Mouse (Mus musculus) R1 (cell line): ENCODE data around the gene St8sia6.
"Not testable (repeated sequence)": the region's sequence is repeated elsewhere in the genome, so short reads cannot be mapped to it uniquely, and the experiment has no call there.

Source experiments
- DNase-seq: peaks from one replicate; pipeline ENCODE4 v3.0.0-alpha.2; 2018; ENCODE audit warnings: low read depth, low spot score

St8sia6 gene

DNA sequence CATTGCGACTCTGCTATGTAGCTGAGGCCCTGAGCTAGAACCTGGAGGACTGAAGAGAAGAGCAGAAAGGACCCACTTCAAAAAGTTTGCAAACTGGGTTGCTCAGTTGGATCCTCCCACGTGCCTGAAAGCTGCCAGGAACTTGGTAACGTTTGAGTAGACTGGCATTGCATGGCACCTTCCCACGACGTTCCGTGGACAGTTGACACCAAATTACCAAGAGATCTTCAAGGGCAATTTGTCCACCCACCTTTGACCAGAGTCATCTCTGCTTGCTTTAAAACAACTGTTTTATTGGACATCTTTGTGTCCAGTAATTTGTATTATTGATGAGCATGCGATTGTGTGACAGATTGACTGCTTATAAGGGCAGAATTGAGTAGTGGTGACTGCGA, at the start of gene St8sia6:
Gene St8sia6, minus strand, starts transcription at position 96 of the 395 bp plus-strand sequence.
- peak; percentile 6 for DNase-seq

DNA sequence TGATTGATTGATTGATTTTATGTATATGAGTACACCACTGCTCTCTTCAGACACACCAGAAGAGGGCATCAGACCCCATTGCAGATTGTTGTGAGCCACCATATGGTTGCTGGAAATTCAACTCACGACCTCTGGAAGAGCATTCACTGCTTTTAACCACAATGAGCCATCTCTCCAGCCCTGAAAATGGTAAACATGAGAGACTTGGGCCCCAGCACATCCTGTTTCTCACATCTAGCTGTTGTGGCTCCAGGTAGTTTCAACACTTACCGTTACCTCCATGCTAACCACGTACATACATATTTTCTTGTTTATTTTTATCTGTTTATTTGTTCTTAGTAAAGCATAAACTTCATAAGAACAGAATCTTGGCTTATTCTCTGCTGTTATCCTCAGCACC, 42.4 kb upstream of the St8sia6 start:
- no peak for DNase-seq

DNA sequence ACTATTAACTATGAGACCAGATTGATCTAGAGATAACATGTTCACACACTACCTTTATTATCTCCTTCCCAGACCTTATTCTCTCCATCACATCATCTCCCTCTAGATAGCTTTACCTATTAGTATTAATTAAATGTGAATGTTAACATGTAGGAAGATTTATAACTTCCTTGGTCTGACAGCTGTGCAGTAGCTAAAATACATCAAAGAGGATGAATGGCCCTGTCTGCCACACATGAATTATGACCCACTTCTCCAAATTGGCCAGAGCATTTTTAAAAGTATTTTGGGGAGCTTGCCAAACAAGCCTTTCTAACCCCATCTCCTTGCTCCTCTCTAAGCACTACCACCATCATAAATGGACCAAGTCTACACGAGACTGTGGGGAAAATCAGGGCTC, 41.1 kb upstream of the St8sia6 start:
- DNase-seq, result no peak

DNA sequence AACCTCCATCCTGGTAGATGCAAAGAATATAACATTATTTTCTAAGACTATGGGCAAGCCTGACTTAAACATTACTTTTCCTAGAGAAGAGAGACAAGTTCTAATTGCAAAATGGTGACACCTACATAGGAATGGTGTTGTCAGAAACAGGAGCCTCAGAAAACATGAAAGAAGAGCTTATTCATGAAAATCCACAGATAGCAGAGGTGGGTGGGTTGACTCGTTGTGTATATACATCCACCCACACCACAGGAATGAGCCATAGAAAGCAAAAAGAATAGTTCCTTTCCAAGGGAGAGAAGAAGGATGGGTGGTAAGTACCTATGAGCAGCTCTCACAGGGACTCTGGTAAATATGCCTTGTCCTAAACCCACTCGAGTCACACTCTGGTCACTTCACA, 22.8 kb upstream of the St8sia6 start:
- no peak for DNase-seq

DNA sequence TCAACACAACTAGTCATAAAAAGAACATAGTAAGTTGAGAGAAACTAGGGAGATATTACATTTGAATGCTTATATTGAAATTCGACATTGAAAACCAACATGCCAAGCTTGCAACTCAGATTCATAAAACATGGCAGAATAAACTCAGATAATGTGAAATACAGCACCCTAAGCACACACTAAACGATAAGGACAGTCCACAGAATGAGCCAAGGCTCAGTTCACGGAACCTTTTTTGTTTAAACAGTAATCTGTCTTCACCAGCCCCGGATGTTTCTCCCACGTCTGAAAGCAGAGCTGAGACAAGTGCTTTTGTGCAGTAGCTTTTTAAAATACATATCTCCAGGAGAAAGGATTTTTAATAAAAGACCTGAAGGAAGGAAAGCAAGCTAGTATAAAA, 14.7 kb upstream of the St8sia6 start:
- DNase-seq, result no peak

DNA sequence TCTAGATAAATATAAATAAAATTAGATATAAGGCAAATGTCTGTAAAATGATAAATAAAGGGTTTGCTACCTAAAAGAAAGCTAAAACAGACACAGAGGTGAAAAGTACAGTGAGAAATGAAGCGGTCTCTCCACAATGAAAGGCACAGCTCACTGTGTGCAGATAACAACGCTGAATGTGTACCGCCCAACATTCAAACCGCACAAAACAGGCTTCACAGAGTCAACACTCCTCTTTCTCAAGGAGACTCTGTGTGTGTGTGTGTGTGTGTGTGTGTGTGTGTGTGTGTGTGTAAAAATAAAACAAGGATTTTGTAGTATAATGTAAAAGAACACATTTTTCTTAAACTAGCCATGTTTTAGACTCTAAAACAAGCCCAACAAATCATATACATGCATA, 14.1 kb upstream of the St8sia6 start:
- no peak for DNase-seq

DNA sequence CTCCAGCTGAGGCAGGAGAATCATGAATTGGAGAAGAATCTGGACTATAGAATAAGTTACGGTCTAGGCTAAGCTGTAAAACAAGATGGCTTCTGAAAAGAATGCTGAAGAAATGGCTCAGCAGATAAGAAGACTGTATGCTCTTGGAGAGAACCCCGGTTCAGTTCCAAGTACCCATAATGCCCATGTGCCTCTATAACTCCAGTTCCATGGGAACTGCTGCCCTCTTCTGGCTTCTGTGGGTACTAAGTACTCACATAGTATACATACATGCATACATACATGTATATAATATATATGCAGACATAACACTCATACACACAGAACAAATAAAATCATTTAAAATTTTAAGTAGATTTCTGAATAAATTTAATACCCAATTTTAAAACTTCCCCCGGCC, 12.3 kb upstream of the St8sia6 start:
- DNase-seq, result peak; percentile 81

DNA sequence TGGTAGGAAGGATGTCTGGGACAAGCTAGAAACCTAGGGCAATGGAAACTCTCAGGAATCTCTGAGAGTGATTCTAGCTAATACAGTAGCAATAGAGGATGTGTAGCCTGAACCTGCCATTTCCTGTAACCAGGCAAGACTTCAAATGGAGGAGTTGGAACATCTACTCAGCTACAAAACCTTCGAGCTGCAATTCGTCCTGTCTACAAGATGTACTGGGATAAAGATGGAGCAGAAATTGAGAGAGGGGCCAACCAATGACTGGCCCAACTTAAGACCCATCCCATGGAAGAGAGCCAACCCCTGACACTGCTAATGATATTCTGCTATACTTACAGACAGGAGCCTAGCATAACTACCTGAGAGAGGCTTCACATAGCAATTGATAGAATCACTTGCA, 6.8 kb upstream of the St8sia6 start:
- no peak for DNase-seq

DNA sequence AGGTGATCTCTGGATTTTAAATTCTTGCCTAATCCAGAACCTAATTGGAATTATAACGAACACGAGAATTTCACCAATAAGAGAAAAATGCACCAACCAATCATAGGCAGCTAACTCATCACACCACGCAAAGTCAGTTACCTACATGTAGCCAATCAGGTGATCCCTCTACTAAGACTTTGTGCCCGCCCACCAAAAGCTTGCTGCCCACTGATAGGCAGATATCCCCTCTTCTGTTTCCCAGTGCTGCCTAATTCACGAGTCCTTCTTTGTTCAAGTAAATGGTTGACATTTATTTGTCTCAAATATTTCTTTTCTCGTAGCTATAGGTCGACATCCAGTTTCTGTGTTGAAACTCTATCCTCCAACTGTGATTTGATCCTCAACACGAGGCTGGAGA, 582 bp upstream of the St8sia6 start:
- peak; percentile 64 for DNase-seq

DNA sequence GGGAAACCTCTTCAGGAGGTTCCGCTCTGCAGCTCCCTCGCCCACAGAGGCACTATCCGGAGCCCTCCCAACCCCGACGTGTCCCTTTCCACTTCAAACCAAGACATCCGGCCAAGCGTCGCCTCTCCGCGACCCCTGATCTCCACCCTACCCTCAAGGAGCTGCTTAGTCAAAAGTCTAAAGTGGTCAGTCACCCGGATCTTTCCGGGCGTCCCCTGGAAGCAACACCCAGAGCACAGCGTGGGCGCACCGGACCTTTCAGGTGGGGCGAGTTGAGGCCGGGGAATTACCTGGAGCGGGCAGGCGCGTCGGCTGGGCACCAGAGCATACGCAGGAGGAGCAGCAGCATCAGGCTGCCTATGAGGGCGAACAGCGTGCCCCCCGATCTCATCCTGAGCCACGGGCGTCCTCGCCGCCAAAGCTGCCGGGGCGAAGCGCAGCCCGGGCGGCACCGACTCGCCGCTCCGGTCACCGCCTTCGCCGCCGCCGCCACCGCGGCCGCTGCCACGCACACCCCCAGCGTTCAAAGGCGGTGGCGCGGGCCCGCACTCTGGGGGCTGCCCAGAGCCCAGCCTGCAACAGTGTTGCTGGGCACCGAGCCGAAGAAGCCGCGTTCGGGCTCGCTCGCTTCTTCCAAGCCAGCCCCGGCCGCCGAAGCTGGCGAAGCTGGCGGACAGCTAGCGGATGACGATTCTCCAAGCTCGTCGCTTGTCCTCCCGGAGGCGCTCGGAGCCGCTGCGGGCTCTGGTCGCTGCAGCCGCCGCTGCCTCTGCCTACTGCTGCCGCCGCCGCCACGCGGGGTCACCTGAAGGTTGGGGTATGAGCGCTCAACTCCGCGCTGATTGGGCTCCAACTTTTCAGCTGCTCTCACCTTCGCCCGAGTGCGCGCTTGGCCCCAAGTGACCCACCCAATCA, 553 bp downstream of the St8sia6 start:
- peak; percentile 76 for DNase-seq

DNA sequence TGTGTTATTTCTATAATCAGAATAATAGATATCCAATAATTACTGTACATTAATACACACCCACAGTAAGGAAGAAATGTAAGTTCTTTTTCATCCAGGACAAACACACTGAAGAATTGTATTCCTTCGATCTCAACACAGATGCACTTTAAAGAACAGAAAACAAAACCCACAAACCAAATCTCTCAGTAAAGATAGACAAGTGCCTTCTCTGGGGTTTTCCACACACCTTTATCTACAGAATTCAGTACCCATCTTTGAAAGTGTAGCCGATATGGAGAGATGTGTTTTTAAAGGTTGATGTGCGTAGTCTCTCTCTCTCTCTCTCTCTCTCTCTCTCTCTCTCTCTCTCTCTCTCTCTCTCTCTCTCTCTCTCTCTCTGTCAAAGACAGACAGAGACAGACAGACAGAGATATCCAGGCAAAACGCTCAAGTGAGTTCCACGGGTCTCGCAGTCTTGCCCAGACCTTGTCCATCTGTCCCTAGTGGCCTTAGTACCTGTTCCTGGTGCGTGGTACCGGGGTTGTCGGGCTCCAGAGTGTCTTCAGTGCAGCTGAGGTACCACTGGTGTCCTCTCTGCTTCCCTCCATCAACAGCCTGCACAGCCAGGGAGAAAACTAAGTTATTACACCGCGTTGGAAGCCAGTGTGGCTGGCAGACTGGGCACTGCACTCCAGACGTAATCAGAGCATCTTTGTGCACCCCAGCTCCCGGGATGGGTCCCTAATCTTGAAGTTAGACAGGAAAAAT, 1.4 kb downstream of the St8sia6 start:
- DNase-seq, result peak; percentile 32

DNA sequence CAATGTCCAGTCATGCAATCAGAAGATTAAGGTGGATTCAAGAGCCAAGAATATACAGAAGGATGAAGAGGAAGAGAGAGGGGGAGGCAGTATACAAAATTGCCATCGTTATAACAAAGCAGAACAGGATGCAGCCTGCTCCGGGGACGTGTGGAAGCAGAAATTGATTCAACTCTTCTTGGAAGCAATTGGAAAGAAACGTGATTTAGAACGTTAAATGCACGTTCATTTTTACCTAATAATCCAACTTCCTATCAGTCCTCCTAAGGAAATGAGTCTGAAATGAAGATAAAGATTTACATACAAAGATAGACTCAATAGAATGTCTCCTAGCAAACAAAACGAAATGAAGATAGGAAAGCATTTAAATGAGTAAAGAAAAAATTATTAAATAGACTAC, 2.3 kb downstream of the St8sia6 start:
- DNase-seq, result no peak

DNA sequence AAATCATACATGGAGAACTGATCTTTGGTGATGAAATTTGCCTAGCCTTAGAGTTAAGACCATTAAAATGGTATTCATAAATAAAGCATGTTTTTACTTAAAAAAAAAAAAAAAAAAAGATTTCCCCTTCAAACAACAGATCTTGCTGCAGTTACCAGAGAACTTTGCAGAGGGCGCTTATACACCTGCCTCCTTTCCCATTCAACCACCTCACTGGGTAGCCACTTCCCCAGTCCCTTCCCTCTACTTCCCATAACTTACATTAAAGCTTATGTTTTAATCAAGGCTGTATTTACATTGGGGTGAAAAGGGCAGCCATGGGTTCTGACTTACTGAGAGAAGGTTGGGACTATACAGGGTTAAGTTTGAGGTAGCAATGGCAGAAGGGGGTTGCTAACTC, 4.5 kb downstream of the St8sia6 start:
- no peak for DNase-seq

DNA sequence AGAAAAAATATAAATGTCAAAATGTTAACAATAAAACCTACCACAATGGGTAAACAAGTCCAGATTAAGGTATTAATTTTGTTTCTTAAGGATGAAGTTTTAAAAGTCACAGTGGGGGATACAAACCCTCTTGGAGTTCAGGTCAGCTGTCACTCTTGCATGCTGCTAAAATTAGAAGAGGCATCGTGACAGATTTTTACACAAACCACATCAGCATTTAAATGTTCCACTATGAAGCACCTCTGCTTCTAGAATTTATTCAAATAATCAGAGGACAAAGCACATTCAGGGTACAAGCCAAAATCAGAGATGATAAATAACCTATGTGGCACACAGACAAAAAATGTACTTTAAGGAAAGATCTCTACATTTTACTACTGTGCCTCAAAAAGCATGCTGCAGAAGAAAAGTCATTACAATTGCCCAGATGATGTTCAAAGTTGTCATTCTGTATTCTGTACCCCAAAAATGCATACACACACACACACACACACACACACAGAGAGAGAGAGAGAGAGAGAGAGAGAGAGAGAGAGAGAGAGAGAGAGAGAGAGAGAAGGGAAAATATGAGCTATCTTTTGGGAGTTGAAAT, 7.2 kb downstream of the St8sia6 start:
- DNase-seq, result no peak

DNA sequence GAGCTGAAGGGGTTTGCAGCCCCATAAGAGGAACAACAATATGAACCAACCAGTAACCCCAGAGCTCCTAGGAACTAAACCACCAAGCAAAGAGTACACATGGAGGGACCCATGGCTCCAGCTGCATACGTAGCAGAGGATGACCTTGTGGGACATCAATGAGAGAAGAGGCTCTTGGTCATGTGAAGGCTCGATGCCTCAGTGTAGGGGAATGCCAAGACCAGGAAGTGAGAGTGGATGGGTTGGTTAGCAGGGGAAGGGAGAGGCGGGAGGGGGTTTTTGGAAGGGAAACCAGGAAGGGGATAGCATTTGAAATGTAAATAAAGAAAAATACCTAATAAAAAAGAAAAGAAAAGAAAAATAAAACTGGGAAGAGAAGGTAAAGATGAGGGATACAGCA, 7.9 kb downstream of the St8sia6 start:
- DNase-seq, result not testable (repeated sequence)

DNA sequence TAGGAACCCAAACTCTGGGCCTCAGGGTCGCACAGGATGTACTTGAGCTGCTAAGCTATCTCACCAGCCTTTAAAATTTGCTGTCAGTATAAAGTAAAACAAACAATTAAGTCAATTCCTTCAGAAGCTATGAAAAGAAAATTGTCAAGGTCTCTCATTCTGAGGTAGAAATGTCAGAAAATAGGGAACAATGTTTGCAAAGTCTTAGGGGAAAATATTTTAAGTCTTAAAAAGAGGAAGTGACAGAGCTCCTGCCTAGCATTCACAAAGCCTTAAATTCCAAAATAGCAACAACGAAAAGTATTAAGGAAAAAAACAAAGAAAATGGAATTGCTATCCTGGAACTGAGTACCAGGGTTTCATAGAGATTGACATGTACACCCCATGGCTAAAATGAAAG, 8.6 kb downstream of the St8sia6 start:
- no peak for DNase-seq

DNA sequence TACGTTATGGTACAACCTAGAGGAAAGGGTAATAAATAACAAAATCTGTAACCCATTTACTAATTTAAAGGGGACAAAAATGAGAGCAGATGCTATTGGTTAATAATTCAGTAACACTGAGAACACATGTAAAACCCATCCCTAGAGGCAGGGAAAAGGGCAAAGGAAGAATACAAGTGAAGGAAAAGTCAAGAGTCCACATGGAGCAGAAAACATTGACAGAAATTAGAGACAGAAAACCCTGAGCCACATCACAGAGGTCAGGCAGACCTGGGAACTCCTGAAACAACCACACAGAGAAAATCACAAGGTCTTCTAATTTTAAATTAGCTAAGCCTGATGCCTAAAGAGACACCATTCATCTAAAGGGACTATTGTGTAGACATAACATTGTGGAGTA, 9.4 kb downstream of the St8sia6 start:
- no peak for DNase-seq

DNA sequence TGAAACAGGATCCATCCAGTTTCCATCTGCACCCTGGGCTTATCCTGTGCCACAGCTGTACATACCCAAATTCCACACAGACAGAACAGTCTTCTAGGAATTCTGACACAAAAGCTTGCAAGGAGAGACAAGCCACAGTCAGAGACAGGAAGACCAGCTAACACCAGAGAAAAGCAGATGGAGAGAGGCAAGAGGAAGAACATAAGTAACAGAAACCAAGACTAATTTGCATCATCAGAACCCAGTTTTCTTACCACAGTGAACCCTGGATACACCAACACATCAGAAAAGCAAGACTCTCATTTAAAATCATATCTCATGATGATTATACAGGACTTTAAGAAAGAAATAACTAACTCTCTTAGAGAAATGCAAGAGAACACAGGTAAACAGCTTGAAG, 16.8 kb downstream of the St8sia6 start:
- peak; percentile 43 for DNase-seq

DNA sequence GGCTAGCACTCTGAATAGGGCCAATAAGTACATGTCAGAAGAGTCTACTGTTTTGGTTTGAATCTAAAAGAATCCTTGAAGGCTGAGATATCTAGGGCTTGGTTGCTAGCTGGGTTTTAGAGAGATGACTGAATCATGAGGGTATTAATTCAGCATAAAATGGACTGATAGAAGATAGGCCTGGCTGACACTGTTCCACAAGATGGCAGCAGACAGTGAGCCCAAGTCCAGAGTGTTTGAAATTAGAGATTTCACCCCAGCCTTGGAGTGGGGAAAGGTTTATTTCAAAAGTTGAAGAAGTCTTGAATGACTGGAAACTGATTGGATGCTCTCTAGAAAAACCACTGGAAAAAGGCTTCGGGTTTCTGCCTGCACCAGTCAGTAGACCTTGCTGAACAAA, 17.4 kb downstream of the St8sia6 start:
- peak; percentile 18 for DNase-seq

DNA sequence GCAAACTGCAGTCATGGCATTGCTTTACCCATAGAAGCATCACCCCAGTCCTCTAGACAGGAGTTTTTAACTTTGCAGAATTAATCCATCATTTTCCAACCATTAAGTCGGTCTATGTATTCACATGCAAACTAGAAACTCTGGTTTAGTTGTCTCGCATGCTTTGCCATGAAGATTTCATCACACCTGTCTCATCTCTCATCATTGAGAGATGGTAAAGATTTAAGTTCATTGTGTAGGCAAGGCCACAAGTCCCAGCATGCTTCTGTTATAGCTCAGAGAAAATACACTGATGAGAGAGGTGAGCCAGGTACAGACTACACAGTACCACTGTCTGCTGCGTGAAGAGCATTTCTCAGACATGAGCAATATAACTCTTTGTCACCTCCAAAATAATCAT, 18.8 kb downstream of the St8sia6 start:
- no peak for DNase-seq

DNA sequence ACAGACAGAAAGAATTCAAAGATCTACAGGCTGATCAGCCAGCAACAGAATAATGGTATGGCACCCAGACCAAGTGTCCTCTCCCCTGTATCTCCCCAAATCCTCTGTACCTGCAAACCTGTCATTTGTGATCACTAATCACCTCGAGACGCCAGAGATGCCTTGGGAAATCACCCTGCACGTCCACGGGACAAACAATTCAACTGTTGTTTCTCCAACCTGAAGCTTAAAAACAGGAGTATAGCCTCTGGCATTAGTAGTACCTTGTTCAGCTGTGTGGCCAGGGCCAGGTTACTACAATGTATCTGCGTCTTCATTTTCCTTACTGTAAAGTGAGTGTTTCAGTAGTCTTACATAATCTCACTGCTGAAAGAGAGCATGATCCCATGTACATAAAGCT, 25.3 kb downstream of the St8sia6 start:
- no peak for DNase-seq

DNA sequence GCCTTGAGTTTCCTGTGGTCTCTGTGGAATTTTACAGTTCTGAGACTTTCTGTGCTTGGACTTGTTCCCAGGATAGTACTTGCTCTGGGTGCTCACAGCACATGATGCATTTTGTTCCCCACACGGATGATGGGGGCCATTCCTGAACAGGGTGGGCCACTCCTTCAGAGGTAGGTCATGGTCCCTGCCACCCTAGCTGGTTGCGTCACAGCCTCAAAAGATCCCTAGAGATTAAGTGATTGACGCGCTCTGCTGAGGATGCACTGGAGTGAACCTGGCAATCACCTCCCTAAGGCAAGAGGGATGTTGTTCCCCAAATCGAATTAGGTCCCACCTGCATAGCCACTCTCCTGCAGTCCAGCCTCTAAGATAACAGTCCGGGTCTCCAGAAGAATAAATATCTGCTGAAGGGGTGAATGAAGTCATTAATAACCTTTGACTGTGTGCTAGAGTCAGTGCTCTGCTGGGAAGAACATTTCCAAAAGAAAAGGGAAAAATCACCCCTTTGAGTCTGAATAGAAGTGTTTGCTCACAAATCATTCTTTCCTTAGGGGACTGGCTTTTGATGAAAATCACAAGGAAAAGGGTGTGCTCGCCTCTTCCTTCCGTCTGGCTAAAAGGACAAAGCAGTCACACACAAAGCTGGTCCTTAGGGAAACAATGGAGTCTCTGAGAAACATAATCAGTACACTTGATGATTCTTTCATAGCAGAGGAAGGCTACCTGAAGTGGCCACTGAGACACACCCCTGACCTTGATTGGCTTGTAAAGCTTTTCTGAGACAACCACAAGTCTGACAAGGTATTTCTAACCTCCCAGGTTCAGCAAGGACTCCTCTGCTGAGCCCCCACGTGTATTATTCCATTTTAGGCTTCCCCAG, 26.1 kb downstream of the St8sia6 start:
- DNase-seq, result peak; percentile 87
